Mouse (Mus musculus): ENCODE data around the gene Fcf1. TPM values are rescaled to one million over a fixed set of nuclear protein-coding genes. Genes with fewer than 3 reads are reported as not detected.
A peak's percentile ranks its signal among the peaks of the same experiment; 100 is the strongest.

Gene Fcf1
- polyA plus RNA-seq, 1 experiment from 2014 or later = 136 TPM

GRCm38 (mm10) chr12:84944813-84945553 lies 25.7 kb upstream of the Fcf1 start:
- Histone ChIP-seq H3K4me2 (no peak overlapping the region), H3K4me3 (no peak overlapping the region), H3K27ac (peak overlapping the region; percentile 29; the same call in 1 of the 2 replicates), H3K36me3 (peaks cover 89% of the 10 kb centered on the region), H3K27me3 (replicated peaks) (no peaks in the 10 kb centered on the region), H3K9me3 (replicated peaks) (no peaks in the 10 kb centered on the region), H3K4me1 (peaks cover 31% of the 10 kb centered on the region), H3K9ac (no peak overlapping the region)
- ATAC-seq = peak; percentile 52; the same call in 1 of the 2 replicates
- 72% methylated on average over 9 of the region's 9 CpGs for WGBS (ENCODE audit: insufficient replicate concordance)

- no peak for ATAC-seq
- H3K4me2 ChIP-seq = no peak overlapping the region
- 57% methylated on average over 2 of the region's 2 CpGs for WGBS (ENCODE audit: insufficient replicate concordance)
These were observed 22.7 kb upstream of the Fcf1 start for GRCm38 (mm10) chr12:84947894-84948583.

GRCm38 (mm10) chr12:84948584-84949285 lies 22.0 kb upstream of the Fcf1 start:
- ATAC-seq = no peak
- peaks cover 78% of the 10 kb centered on the region for H3K36me3 ChIP-seq
- peaks cover 21% of the 10 kb centered on the region for H3K4me1 ChIP-seq

More at GRCm38 (mm10) chr12:84947894-84948583, 22.7 kb upstream of the Fcf1 start:
- H3K4me1 ChIP-seq = peaks cover 28% of the 10 kb centered on the region
- no peaks in the 10 kb centered on the region for H3K9me3 ChIP-seq (replicated peaks)
- no peak overlapping the region for H3K9ac ChIP-seq
- H3K27me3 ChIP-seq (replicated peaks) = no peaks in the 10 kb centered on the region
- no peak overlapping the region for H3K4me3 ChIP-seq
- H3K36me3 ChIP-seq = peaks cover 80% of the 10 kb centered on the region
- H3K27ac ChIP-seq = no peak overlapping the region

GRCm38 (mm10) chr12:84950763-84951162 lies 19.9 kb upstream of the Fcf1 start:
- no peak overlapping the region for H3K4me2 ChIP-seq
- H3K27me3 ChIP-seq (replicated peaks) = no peaks in the 10 kb centered on the region
- no peak overlapping the region for H3K4me3 ChIP-seq
- ATAC-seq = no peak
- no peak overlapping the region for H3K9ac ChIP-seq
- H3K27ac ChIP-seq = no peak overlapping the region
- peaks cover 1% of the 10 kb centered on the region for H3K4me1 ChIP-seq
- WGBS (ENCODE audit: insufficient replicate concordance) = 81% methylated on average over 6 of the region's 6 CpGs
- H3K36me3 ChIP-seq = peaks cover 69% of the 10 kb centered on the region
- no peaks in the 10 kb centered on the region for H3K9me3 ChIP-seq (replicated peaks)

More at GRCm38 (mm10) chr12:84948584-84949285, 22.0 kb upstream of the Fcf1 start:
- H3K9ac ChIP-seq = no peak overlapping the region
- H3K27me3 ChIP-seq (replicated peaks) = no peaks in the 10 kb centered on the region
- H3K4me2 ChIP-seq = no peak overlapping the region
- no peak overlapping the region for H3K4me3 ChIP-seq
- H3K27ac ChIP-seq = no peak overlapping the region
- no peaks in the 10 kb centered on the region for H3K9me3 ChIP-seq (replicated peaks)
- WGBS (ENCODE audit: insufficient replicate concordance) = 78% methylated on average over 6 of the region's 6 CpGs

- 81% methylated on average over 8 of the region's 8 CpGs for WGBS (ENCODE audit: insufficient replicate concordance)
- Histone ChIP-seq H3K27me3 (replicated peaks) (no peaks in the 10 kb centered on the region), H3K36me3 (peaks cover 71% of the 10 kb centered on the region), H3K4me3 (no peak overlapping the region), H3K4me2 (no peak overlapping the region), H3K9me3 (replicated peaks) (no peaks in the 10 kb centered on the region), H3K9ac (no peak overlapping the region), H3K27ac (no peak overlapping the region), H3K4me1 (no peaks in the 10 kb centered on the region)
- no peak for ATAC-seq
These were observed 19.2 kb upstream of the Fcf1 start for GRCm38 (mm10) chr12:84951531-84951930.

- Histone ChIP-seq H3K36me3 (peaks cover 63% of the 10 kb centered on the region), H3K9ac (no peak overlapping the region), H3K4me2 (no peak overlapping the region), H3K4me1 (no peaks in the 10 kb centered on the region), H3K27ac (no peak overlapping the region), H3K4me3 (no peak overlapping the region), H3K9me3 (replicated peaks) (no peaks in the 10 kb centered on the region), H3K27me3 (replicated peaks) (no peaks in the 10 kb centered on the region)
- no peak for ATAC-seq
- WGBS (ENCODE audit: insufficient replicate concordance) = 72% methylated on average over 1 of the region's 1 CpGs
These were observed 18.3 kb upstream of the Fcf1 start for GRCm38 (mm10) chr12:84952351-84952750.

- no peaks in the 10 kb centered on the region for H3K9me3 ChIP-seq (replicated peaks)
- H3K27ac ChIP-seq = no peak overlapping the region
- H3K9ac ChIP-seq = no peak overlapping the region
- H3K36me3 ChIP-seq = peaks cover 45% of the 10 kb centered on the region
- no peak for ATAC-seq
- no peak overlapping the region for H3K4me2 ChIP-seq
- no peaks in the 10 kb centered on the region for H3K27me3 ChIP-seq (replicated peaks)
- peaks cover 6% of the 10 kb centered on the region; the same call in 1 of the 2 replicates for H3K4me1 ChIP-seq
- H3K4me3 ChIP-seq = no peak overlapping the region
- 89% methylated on average over 3 of the region's 3 CpGs for WGBS (ENCODE audit: insufficient replicate concordance)
These were observed 14.4 kb upstream of the Fcf1 start for GRCm38 (mm10) chr12:84956317-84956716.

- Histone ChIP-seq H3K4me2 (no peak overlapping the region), H3K9me3 (replicated peaks) (no peaks in the 10 kb centered on the region), H3K9ac (no peak overlapping the region), H3K4me1 (peaks cover 29% of the 10 kb centered on the region), H3K4me3 (no peak overlapping the region), H3K36me3 (peaks cover 49% of the 10 kb centered on the region), H3K27ac (no peak overlapping the region), H3K27me3 (replicated peaks) (no peaks in the 10 kb centered on the region)
- no peak for ATAC-seq
- WGBS (ENCODE audit: insufficient replicate concordance) = 60% methylated on average over 1 of the region's 1 CpGs
These were observed 11.8 kb upstream of the Fcf1 start for GRCm38 (mm10) chr12:84958794-84959356.

GRCm38 (mm10) chr12:84962606-84963005 lies 8.1 kb upstream of the Fcf1 start:
- peaks cover 58% of the 10 kb centered on the region for H3K4me1 ChIP-seq
- WGBS (ENCODE audit: insufficient replicate concordance) = 20% methylated on average over 7 of the region's 7 CpGs
- peak overlapping the region; percentile 96 for H3K27ac ChIP-seq
- no peaks in the 10 kb centered on the region for H3K9me3 ChIP-seq (replicated peaks)
- ATAC-seq = peak; percentile 99
- H3K27me3 ChIP-seq (replicated peaks) = no peaks in the 10 kb centered on the region
- H3K36me3 ChIP-seq = peaks cover 52% of the 10 kb centered on the region
- peak overlapping the region; percentile 35 for H3K4me3 ChIP-seq
- H3K9ac ChIP-seq = peak overlapping the region; percentile 67
- H3K4me2 ChIP-seq = peak overlapping the region; percentile 61

GRCm38 (mm10) chr12:84968831-84969655 lies 1.7 kb upstream of the Fcf1 start:
- Histone ChIP-seq H3K4me3 (peak overlapping the region; percentile 90), H3K4me1 (peaks cover 53% of the 10 kb centered on the region), H3K9me3 (replicated peaks) (no peaks in the 10 kb centered on the region), H3K36me3 (peaks cover 32% of the 10 kb centered on the region), H3K27ac (peak overlapping the region; percentile 88), H3K27me3 (replicated peaks) (no peaks in the 10 kb centered on the region), H3K9ac (peak overlapping the region; percentile 90), H3K4me2 (peak overlapping the region; percentile 79)
- WGBS (ENCODE audit: insufficient replicate concordance) = 42% methylated on average over 16 of the region's 16 CpGs
- ATAC-seq = peak; percentile 74

Measured in liver, embryonic 12.5 days (tissue).